Mouse (Mus musculus) ES-E14 (cell line): ENCODE results near the gene Gne.

Source experiments
- CHD2 ChIP-seq: IDR thresholded peaks from 2 replicates; pipeline ENCODE4 v1.6.1; 2014; ENCODE audit warnings: mild to moderate bottlenecking, low read depth, low read length, inconsistent platforms
- HCFC1 ChIP-seq: IDR thresholded peaks from 2 replicates; pipeline ENCODE4 v1.6.1; 2012; ENCODE audit warnings: low read length, inconsistent platforms, borderline replicate concordance; ENCODE audit not compliant: insufficient read depth
- MAFK ChIP-seq: IDR thresholded peaks from 2 replicates; pipeline ENCODE4 v1.6.1; 2014; ENCODE audit warnings: mild to moderate bottlenecking, low read depth, low read length, inconsistent platforms; ENCODE audit not compliant: insufficient read depth
- ZNF384 ChIP-seq: IDR thresholded peaks from 2 replicates; pipeline ENCODE4 v1.6.1; 2012; ENCODE audit warnings: low read depth, low read length, inconsistent platforms

DNA sequence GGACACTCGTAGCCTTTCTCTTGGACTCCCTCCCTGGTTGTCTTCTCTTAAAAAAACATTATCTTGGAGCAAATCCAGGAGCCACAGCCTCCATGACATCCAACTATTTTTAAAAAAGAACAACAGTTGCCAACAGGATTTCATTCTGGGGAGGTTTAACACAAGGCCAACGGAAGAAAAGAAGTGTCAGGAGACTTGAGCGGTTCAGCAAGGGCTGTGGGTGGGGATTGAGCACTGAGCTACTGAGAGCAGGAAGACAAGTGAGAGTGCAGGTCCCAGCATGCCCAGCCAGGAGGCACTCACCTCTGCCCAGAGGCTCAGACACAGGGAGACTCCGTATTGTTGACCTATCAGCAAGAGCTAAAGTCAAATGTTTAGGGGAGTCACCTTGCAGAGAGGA lies 28.8 kb upstream of the Gne start:
- no peak for TF ChIP-seq HCFC1
- no peak for TF ChIP-seq CHD2
- TF ChIP-seq ZNF384: no peak
- no peak for TF ChIP-seq MAFK
